Mouse (Mus musculus) brain, adult 2 months (tissue): Measurements from ENCODE around the gene Tmem123.
A peak's percentile ranks its signal among the peaks of the same experiment; 100 is the strongest.

Source experiments
- DNase-seq: peaks from one replicate; pipeline ENCODE4 v3.0.0; 2011; ENCODE audit warnings: low read depth, low spot score

Tmem123 gene

GRCm38 (mm10) chr9:7824916-7825315 lies 61.1 kb downstream of the Tmem123 start:
- DNase-seq = no peak

- no peak for DNase-seq
Observed at GRCm38 (mm10) chr9:7828706-7829105, 64.9 kb downstream of the Tmem123 start.

DNA sequence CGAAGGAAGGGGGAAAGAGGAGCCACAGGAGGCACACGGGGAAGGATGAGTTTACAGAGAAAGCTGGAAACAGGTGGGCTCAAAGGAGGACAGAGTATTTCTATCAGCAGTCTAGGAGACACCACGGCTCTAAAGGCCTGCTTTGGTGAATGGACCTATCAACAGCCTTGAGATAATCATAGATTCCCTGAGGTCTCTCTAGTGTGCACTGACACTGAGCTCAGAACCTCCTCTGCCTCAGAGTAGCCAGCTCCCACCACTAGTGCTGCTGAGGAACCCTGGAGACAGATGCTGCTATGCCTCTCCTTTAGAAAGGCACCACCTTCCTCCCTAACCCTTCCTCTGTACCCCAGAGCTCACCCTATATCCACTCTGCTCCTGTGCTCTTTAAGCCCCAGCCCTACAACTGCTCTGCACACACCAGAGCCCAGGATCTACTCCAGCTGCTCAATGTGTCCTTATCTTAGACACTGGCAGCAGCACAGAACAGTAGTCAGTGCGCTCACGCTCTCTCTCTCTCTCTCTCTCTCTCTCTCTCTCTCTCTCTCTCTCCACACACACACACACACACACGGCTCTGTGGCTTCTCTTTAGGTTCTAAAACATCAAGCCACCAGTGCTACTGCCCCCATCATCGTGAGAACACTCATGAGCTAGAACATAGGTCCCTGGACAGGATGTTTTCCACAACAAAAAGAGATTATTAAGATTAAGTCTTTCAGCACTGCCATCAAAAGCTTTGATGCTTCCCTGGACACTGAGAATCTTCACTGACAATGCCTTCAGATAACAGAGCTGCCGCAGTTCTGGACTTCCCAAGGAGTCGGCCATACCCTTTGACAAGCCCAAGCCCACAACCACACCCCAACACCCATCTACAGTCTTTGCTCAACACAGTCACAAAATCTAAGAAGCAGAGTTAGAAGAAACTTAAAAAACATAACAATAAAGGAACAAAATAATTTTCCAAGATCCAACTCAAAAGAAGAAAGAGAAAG lies 66.0 kb downstream of the Tmem123 start:
- peak; percentile 14 for DNase-seq

DNA sequence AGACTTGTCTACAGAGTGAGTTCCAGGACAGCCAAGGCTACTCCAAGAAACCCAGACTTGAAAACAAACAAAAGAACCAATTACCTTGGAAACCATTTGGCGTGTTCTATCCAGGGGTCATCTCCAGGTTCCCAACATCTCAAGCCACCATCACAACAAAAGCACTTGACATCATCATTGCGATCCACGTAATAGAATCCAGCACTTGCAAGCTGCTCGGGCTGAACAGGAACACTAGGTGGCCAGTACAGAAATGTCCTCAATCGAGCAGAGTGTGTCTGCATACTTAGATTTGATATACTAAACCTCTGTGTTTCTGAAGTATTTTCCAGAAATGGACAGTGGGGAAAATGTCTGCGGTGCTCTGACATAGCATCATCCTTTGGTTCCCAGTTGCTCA lies 69.6 kb downstream of the Tmem123 start:
- DNase-seq = peak; percentile 15

- no peak for DNase-seq
Observed at GRCm38 (mm10) chr9:7835302-7835701, 71.5 kb downstream of the Tmem123 start.

GRCm38 (mm10) chr9:7836331-7836730 lies 72.5 kb downstream of the Tmem123 start:
- DNase-seq = peak; percentile 65

DNA sequence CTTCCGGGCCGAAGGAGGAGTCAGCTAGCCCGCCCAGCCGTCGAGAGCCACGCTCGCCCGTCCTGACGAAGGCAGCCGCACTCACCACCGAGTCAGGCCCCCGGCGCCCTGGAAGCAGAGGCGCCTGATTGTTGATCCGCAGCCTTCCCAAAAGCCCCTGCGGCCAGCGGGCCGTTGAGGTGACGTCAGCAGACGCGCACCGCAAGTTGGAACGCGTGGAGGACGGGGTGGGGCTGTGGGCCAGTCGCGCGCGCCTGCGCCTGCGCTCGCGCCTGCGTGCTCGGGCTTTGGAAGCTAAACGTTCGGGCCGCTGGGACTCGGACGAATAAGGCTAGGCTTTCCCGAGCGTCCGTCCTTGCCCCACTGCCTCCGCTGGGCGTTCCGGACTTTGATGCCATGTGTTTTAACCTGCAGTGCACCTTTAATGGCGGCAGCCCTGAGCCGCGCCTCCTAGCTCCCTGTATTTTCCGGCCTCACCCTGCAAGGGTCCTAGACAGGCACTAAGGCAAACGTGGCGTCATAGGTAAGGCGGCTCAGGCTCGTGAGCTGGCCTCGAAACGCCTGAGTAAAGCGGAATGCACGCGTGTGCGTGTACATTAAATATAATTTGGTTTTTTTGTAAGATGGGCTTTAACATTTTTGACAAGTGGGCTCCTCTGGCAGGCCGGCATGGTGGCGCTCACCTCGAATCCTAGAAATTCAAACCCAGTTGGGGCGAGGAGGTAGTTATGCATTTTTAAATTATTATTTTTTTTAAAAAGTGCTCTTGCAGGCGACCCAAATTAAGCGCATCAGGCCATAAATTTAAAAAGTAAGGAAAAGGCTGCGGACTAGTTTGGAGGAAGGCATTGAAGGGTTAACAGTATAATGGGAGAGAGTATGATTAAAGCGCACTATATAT lies 73.3 kb downstream of the Tmem123 start, which contains the start of gene Birc2:
Birc2 (minus strand) TSS at position 160 of the 901 bp plus-strand sequence.
- peak; percentile 99 for DNase-seq

DNA sequence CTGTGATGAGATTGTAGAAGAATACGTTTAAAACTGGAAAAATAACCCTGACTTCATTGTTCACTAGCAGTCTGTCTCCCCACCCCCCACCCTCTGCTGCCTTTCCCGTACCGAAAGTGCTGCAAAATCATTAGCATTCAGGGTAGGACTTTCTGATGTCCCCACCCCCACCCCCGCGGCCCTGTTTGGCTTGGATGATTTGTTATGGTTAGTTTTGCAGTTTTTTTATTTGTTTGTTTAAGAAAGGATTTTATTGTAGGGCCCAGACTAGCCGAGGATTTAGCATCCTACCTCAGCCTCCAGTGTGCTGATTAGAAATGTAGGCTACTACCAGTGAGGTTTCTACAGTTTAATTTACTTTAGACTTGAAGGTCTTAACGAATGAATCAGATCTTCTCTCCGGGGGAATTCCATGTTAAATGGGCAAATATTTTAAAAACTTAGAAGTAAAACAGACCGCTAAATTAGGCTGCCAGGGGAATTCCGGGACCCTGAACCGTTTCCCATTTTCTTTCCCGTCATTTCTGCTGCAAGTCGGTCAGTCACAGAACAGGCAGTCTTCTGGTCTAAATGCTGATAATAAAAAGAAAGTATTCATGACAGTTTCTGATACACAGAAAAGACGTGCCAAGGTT lies 74.1 kb downstream of the Tmem123 start:
- peak; percentile 74 for DNase-seq

- no peak for DNase-seq
Observed at GRCm38 (mm10) chr9:7841221-7841620, 77.4 kb downstream of the Tmem123 start.
